Mouse (Mus musculus) kidney, embryonic 16.5 days (tissue): ENCODE measurements around the gene Lgi2. TPM values are rescaled to one million over a fixed set of nuclear protein-coding genes. Genes with fewer than 3 reads are reported as not detected.

Source experiments
- ATAC-seq: fragments of 200-750 bp; cut with Nextera tagmentation; 2 replicates; pipeline ENCODE4 v1.8.0; 2017; ENCODE audit warnings: moderate TSS enrichment; ENCODE audit not compliant: low FRiP score, low TSS enrichment
- H3K27ac ChIP-seq: fragments of 300-500 bp; sonication (generic); 2 replicates; pipeline ENCODE4 v1.5.1; 2014; ENCODE audit warnings: low read length
- H3K27me3 ChIP-seq: fragments of 300-500 bp; sonication (generic); 2 replicates; pipeline ENCODE4 v1.6.1; 2014; ENCODE audit warnings: low read length, control low read depth, mixed read lengths; ENCODE audit not compliant: insufficient read depth
- H3K36me3 ChIP-seq: fragments of 300-500 bp; sonication (generic); 2 replicates; pipeline ENCODE4 v1.6.1; 2014; ENCODE audit warnings: low read length, control low read depth, mixed read lengths; ENCODE audit not compliant: insufficient read depth
- H3K4me1 ChIP-seq: fragments of 300-500 bp; sonication (generic); 2 replicates; pipeline ENCODE4 v1.6.1; 2014; ENCODE audit warnings: low read length, control low read depth, mixed read lengths; ENCODE audit not compliant: insufficient read depth
- H3K4me2 ChIP-seq: fragments of 300-500 bp; sonication (generic); replicated peaks from 2 replicates; pipeline ENCODE4 v1.6.1; 2014; ENCODE audit warnings: low read depth, low read length
- H3K4me3 ChIP-seq: fragments of 300-500 bp; sonication (generic); 2 replicates; pipeline ENCODE4 v1.5.1; 2014; ENCODE audit warnings: mild to moderate bottlenecking, low read length
- H3K9ac ChIP-seq: fragments of 300-500 bp; sonication (generic); replicated peaks from 2 replicates; pipeline ENCODE4 v1.6.1; 2014; ENCODE audit warnings: low read length
- H3K9me3 ChIP-seq: fragments of 300-500 bp; sonication (generic); 2 replicates; pipeline ENCODE4 v1.6.1; 2016; ENCODE audit warnings: low read length, control low read depth
- WGBS: fragments of 180-500 bp; shearing (Covaris S2); extraction: QIAGEN DNeasy Blood & Tissue Kit; methylation state at CpG from one replicate; pipeline ENCODE4 v1.1.7; 2014; 5-methylcytosine and 5-hydroxymethylcytosine counted together
- polyA plus RNA-seq: library from polyadenylated mRNA; unstranded; fragments of >200 nt; fragmentation: Nextera tagmentation; extraction: Ambion mirVana; gene quantifications from 2 replicates; pipeline ENCODE4 v1.2.1, GENCODE M21; 2015

The Lgi2 gene
- 2.5 and 2.9 TPM in 2 replicates for polyA plus RNA-seq

DNA sequence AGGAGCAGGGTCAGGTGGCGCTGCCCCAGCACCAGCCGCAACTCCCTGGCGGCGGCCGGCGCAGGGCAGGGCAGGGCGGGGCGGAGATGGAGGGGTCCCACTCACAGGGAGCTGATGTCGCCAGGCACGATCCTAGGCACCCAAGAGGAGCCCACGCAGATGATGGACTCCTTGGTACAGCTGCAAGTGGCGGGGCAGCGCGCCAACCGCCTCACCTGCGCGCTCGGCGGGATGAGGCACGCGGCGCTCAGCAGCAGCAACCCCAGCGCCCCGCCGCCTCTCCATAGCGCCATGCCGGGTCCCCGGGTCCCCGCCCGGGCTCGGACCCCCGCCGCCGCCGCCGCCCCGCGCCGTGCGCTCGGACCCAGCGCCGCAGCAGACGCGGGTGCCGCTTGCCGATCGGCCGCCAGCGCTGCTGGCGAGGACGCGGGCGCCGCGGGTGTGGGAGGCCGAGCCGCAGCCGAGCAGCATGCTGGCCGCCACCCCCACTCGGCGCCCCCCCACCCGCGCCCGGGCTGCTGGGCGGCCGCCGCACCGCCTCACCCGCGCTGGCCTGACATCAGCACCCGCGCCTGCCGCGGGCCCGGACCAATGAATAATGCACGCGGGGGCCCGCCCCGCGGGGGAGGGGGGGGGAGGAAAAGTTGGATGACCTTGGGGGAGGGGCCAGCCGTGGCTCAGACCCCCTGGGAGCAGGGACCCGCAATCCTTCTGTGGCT, at the start of gene Lgi2:
Gene Lgi2, minus strand, starts transcription at position 650 of the 719 bp plus-strand sequence.
- peak within 1 kb of the TSS; percentile 81 for H3K9ac ChIP-seq
- peak; percentile 76 for ATAC-seq
- no peaks in the 10 kb centered on the region for H3K36me3 ChIP-seq
- H3K4me2 ChIP-seq, result peak within 1 kb of the TSS; percentile 94
- no peak within 1 kb of the TSS for H3K27ac ChIP-seq
- peaks cover 14% of the 10 kb centered on the region for H3K9me3 ChIP-seq
- peaks cover 5% of the 10 kb centered on the region; the same call in 1 of the 2 replicates for H3K27me3 ChIP-seq
- under 1% methylated on average over 61 of the region's 83 CpGs for WGBS
- H3K4me3 ChIP-seq, result peak within 1 kb of the TSS; percentile 64
- H3K4me1 ChIP-seq, result peaks cover 10% of the 10 kb centered on the region; the same call in 1 of the 2 replicates

DNA sequence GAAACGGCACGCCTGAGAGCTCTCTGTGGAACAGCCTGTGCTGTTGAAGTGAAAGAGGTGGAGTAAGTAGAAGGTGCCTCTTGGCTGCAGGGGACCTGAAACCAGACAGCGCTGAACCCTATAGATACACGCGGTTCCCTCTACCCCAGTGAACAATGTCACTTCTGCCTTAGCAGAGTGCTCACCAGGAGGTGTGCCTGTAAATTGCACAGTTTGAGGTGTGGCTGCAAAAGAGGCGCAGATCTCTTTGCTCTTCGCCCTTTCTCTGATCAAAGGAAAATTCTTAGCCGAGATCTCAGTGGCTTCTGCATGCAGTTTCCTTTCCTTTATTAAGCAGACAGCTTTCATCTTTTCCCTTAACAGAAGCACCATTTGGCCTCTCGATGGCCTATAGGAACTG, 49.2 kb upstream of the Lgi2 start:
- ATAC-seq, result no peak
- Histone ChIP-seq H3K36me3 (no peaks in the 10 kb centered on the region), H3K9ac (no peak overlapping the region), H3K27me3 (no peaks in the 10 kb centered on the region), H3K4me2 (no peak overlapping the region), H3K4me3 (no peak overlapping the region), H3K9me3 (no peaks in the 10 kb centered on the region), H3K27ac (no peak overlapping the region), H3K4me1 (peaks cover 27% of the 10 kb centered on the region)
- WGBS, result 53% methylated on average over 9 of the region's 9 CpGs

DNA sequence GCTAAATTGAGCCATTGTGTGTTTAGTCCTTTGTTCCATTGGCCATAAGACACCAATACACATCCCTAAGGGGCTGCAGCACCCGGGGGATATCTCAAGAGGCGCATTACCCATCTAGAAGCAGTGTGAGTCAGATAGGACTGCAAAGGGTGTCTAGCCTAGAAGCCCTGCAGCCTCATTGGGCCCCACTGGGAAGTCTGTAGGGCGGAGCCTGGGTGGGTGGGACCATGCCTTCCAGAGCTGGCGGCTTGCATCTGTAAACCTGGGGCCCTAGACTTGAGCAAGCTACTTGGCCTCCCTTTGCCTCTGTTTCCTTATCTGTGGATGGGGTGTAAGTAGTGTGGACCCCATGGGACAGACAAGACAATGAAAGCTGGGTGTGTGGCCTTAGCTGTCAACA, 48.4 kb upstream of the Lgi2 start:
- H3K4me3 ChIP-seq, result no peak overlapping the region
- no peak overlapping the region for H3K27ac ChIP-seq

GRCm38 (mm10) chr5:52612776-52613175, 46.5 kb upstream of the Lgi2 start:
- Histone ChIP-seq H3K27me3 (no peaks in the 10 kb centered on the region), H3K4me3 (no peak overlapping the region), H3K4me2 (no peak overlapping the region), H3K4me1 (peaks cover 15% of the 10 kb centered on the region), H3K9me3 (no peaks in the 10 kb centered on the region), H3K36me3 (no peaks in the 10 kb centered on the region), H3K27ac (no peak overlapping the region), H3K9ac (no peak overlapping the region)
- no peak for ATAC-seq
- WGBS, result 89% methylated on average over 8 of the region's 8 CpGs

More for the DNA sequence above, 48.4 kb upstream of the Lgi2 start:
- no peak for ATAC-seq
- H3K9me3 ChIP-seq, result no peaks in the 10 kb centered on the region
- H3K27me3 ChIP-seq, result no peaks in the 10 kb centered on the region
- no peak overlapping the region for H3K9ac ChIP-seq
- peaks cover 27% of the 10 kb centered on the region for H3K4me1 ChIP-seq
- H3K4me2 ChIP-seq, result no peak overlapping the region
- 88% methylated on average over 4 of the region's 4 CpGs for WGBS
- no peaks in the 10 kb centered on the region for H3K36me3 ChIP-seq

DNA sequence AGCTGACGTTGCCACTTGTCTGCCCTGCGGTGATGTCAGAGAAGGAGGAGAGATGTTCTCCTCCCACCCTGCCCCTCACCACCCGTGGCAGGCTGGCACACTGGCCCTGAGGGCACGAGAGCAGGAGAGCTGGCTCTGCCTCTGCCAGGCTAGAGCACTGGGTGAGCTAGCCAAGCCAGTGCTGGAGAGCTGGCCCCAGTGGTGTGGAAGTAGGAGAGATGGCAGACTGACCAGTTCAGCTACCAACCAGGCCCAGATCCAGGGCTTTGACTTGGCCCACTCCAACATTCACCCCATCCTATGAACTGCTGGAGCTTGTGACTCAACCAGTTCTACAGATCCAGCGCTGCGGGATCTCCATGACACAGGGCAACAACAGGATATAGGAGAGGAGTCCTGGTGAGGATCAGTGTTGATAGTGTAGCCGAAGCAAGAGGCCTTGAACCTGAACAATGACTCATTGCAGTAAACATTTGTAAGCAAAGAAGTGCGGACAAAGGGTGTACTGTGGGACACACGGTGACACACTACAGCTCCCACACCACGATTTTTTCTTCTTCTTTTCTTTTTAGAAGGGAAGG, 45.1 kb upstream of the Lgi2 start:
- H3K4me2 ChIP-seq, result no peak overlapping the region
- H3K9ac ChIP-seq, result no peak overlapping the region
- ATAC-seq, result no peak
- H3K9me3 ChIP-seq, result no peaks in the 10 kb centered on the region
- 70% methylated on average over 10 of the region's 10 CpGs for WGBS
- H3K27ac ChIP-seq, result no peak overlapping the region
- H3K36me3 ChIP-seq, result no peaks in the 10 kb centered on the region
- H3K4me1 ChIP-seq, result peaks cover 5% of the 10 kb centered on the region
- no peaks in the 10 kb centered on the region for H3K27me3 ChIP-seq
- H3K4me3 ChIP-seq, result no peak overlapping the region

DNA sequence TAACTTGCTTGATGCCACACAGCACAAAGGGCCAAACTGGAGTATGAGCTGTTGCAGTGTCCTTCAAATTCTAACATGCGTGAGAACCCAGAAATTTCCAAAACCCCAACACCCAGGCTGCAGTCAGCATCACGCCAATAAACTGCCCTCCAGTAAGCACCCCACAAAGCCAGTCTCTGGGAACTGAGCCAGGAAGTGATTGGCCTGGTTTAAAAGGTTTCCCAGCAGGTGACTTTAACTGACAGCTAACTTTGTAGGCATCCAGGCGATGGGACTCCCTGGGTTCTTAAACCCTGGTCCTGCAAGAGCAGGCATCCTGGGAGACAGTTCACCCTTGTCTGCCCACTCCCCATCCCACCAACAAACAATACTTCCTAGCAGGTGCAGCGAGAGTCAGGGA, 44.0 kb upstream of the Lgi2 start:
- no peaks in the 10 kb centered on the region for H3K36me3 ChIP-seq
- ATAC-seq, result no peak
- no peak overlapping the region for H3K4me3 ChIP-seq
- H3K9me3 ChIP-seq, result no peaks in the 10 kb centered on the region
- H3K27ac ChIP-seq, result no peak overlapping the region
- WGBS, result 75% methylated on average over 4 of the region's 4 CpGs
- H3K9ac ChIP-seq, result no peak overlapping the region
- H3K4me2 ChIP-seq, result no peak overlapping the region
- H3K4me1 ChIP-seq, result no peaks in the 10 kb centered on the region
- no peaks in the 10 kb centered on the region for H3K27me3 ChIP-seq

GRCm38 (mm10) chr5:52609672-52610071, 43.4 kb upstream of the Lgi2 start:
- no peak overlapping the region for H3K27ac ChIP-seq
- no peak for ATAC-seq
- WGBS, result 57% methylated on average over 10 of the region's 10 CpGs

DNA sequence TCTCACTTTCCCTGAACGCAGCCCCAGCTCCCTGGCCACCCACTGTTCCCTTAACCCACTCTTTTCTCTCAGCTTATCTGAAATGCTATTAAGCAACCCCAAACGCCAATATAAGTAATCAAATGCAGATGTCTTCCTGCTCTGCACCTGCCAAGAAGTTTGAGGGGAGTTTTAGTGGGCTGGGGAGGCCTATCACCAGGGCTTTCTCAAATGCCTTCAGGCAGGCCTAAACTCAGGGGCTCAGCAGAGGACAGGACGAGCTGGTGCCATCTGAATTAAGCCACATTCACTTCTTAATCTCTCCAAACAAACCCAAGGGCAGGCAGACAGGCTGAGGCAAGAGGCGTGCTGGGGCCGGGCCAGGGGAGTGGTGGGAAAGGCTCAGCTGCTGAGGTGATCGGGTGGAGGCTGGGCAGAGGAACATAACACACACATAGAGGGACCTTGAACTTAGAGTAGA, 38.4 kb upstream of the Lgi2 start:
- Histone ChIP-seq H3K9ac (no peak overlapping the region), H3K36me3 (no peaks in the 10 kb centered on the region), H3K4me1 (no peaks in the 10 kb centered on the region), H3K27me3 (no peaks in the 10 kb centered on the region), H3K4me2 (no peak overlapping the region), H3K9me3 (no peaks in the 10 kb centered on the region), H3K27ac (no peak overlapping the region), H3K4me3 (no peak overlapping the region)
- ATAC-seq, result no peak
- WGBS, result 66% methylated on average over 6 of the region's 6 CpGs

More at GRCm38 (mm10) chr5:52609672-52610071, 43.4 kb upstream of the Lgi2 start:
- H3K4me1 ChIP-seq, result no peaks in the 10 kb centered on the region
- no peak overlapping the region for H3K4me3 ChIP-seq
- H3K9me3 ChIP-seq, result no peaks in the 10 kb centered on the region
- H3K36me3 ChIP-seq, result no peaks in the 10 kb centered on the region
- no peak overlapping the region for H3K9ac ChIP-seq
- H3K27me3 ChIP-seq, result no peaks in the 10 kb centered on the region
- H3K4me2 ChIP-seq, result no peak overlapping the region

GRCm38 (mm10) chr5:52590612-52591011, 24.4 kb upstream of the Lgi2 start:
- Histone ChIP-seq H3K27me3 (no peaks in the 10 kb centered on the region), H3K4me3 (no peak overlapping the region), H3K4me2 (no peak overlapping the region), H3K4me1 (no peaks in the 10 kb centered on the region), H3K27ac (no peak overlapping the region), H3K9me3 (no peaks in the 10 kb centered on the region), H3K9ac (no peak overlapping the region), H3K36me3 (no peaks in the 10 kb centered on the region)
- 76% methylated on average over 9 of the region's 9 CpGs for WGBS
- peak; percentile 54; the same call in 1 of the 2 replicates for ATAC-seq

- Histone ChIP-seq H3K9ac (no peak overlapping the region), H3K4me2 (no peak overlapping the region), H3K4me1 (no peaks in the 10 kb centered on the region), H3K9me3 (no peaks in the 10 kb centered on the region), H3K36me3 (no peaks in the 10 kb centered on the region), H3K27ac (no peak overlapping the region), H3K4me3 (no peak overlapping the region), H3K27me3 (no peaks in the 10 kb centered on the region)
- 81% methylated on average over 4 of the region's 4 CpGs for WGBS
- peak; percentile 67 for ATAC-seq
These were observed 22.4 kb upstream of the Lgi2 start for GRCm38 (mm10) chr5:52588650-52589049.
